Mouse (Mus musculus) right cerebral cortex, adult 18-20 months (tissue): Measurements from ENCODE around the gene Slc23a2.

Experiments
- DNase-seq: peaks from one replicate; pipeline ENCODE4 v3.0.0; 2022; ENCODE audit warnings: mixed read lengths

Gene Slc23a2

DNA sequence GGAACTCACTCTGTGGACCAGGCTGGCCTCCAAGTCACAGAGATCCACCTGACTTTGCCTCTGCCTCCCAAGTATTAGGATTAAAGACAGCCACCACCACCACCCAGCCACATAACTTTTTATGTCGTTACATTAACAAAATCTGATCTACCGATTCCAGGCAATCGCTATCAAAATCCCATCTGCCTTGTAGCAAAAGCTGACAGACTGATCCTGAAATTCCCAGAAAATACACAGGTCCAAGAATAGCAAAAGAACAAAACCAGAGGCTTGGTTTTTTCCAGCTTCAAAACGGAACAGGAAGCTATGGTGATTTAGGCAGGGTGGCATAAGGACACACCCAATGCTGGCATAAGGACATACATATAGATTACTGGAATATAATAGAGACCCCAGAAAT is 10.2 kb downstream of the Slc23a2 start:
- DNase-seq, result no peak

DNA sequence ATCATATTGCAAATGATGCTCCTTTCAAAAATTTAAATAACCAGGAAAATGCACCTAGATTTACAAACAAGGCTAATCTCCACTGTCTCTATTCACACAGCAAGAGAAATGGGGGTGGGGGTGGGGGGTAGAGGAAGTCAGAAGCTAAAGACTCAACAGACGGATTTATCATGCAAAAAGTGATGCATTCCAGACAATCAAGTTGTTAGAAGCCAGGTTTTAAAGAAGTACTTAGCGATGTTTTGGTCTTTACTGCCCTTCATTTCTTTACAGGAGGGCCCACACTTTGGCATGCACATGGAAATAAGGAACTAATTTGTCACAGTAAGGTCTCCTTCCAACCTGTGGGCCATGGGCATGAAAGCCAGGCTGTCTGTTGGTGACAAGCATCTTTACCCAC is 11.5 kb downstream of the Slc23a2 start:
- no peak for DNase-seq

DNA sequence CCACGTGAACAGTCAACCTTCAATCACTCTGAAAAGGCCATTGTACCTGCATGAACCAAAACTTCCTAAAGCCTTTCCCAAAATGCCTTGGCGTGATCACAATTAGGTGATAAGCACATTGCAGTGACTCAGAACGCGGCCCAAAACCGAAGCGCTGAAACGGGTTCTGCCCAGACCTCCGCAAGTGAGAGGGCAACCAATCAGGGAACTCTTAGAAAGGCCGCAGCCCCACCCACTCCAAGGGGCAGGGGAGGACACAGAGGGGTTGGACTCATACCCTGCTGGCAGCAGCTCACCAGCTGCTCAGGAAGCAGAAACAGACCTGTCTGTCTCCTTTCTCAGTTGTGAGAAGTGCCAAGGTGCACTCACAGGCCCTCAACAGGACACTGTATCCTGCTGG is 13.6 kb downstream of the Slc23a2 start:
- DNase-seq, result no peak

DNA sequence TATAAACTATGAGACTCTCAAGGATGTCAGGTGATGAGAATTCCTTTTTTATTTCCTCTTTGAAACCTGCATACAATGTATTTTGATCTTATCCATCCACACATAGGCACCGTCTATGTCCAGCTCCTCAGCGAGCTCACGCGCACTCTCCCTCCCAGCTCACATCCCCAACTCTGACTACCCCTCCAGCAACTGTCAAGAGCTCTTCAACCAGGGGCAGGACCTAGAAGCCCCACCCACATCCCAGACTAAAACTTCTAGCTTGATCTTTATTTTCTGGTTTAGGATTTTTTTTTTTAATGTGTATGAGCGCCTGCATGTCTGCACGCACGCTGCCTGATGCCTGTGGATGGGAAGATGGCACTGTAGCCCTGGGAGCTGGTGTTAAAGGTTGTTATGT is 14.9 kb downstream of the Slc23a2 start:
- no peak for DNase-seq

DNA sequence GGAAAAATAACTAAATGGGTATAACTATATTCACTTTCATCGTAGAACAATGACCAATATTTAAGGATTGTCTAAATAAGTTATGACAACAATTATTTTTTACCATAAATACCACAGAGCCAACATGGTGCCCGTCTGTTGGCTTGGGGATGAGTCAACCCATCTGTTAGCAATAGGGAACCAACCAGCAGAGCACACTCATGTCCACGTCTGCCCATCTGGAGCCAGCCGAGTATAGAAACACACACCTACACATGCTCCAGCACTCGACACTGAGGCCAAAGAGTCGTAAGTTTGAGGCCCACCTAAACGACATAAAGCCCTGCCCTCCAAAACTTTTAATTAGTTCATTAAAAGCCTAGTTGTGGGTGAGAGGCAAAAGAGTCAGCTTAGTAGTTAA is 15.7 kb downstream of the Slc23a2 start:
- no peak for DNase-seq

DNA sequence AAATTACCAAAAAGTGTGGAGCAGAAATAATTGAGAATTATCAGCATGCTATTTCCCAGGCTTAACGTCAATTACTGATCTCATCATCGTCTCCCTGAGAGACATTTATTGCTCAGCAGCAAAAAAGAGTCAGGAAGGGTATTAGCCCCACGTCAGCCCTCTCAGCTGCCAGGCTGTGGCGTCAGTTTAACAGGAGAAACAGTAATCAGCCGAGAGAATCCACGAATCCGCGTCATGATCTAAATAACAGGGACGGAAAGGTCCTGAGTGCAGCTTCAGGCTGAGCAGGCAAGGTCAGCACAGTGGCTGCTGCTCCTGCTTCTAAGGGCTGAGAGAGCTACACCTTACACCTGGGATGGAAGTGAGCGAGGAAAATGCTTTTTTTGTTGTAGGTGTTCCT is 17.0 kb downstream of the Slc23a2 start:
- DNase-seq, result no peak

DNA sequence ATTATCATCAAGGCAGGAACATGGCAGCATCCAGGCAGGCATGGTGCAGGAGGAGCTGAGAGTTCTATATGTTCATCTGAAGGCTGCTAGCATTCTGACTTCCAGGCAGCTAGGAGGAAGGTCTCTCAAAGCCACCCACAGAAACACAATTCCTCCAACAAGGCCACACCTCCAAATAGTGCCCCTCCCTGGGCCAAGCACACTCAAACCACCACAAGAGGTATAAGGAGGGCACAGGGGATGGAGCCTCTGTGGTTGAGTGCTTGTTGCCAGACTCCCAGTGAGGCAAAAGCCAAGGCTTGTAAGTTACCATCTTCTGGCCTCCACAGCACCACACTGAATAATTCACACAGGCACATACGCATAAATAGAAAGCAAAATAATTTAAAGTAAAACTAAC is 18.6 kb downstream of the Slc23a2 start:
- DNase-seq, result no peak

DNA sequence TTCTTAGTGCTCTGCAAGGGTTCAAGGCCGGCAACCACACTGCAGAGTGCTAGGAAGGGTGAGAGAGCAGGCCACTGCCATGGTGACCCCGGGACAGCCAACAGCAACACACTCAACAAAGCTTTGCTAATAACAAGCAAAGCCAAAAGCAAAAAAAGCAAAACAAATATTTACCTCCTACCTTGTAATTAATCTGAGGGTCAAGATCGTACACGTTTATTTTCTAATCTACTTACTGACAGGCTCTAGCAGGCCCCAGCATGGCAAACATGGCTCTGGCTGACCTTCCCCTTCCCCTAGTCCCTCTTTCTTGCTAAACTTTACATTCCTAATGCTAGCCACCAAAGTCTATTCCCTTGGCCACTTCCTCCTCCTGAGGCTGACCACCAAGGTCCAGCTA is 21.8 kb downstream of the Slc23a2 start:
- no peak for DNase-seq

DNA sequence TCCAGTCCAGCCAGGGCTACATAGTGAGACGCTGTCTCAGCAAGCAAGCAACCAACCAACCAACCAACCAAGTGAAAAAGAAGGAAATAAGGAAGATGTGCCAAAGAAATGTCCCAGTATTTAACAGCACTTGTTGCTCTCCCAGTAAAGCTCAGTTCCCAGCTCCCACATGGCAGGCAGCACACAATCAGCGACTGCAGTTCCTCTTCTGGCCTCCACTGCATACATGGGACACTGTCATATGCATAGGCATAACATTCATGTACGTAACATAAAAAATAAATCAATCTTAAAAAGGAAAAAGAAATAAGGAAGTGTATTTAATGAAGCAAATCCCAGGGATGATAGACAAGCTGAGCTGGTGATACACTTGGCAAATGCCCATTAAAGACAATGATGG is 23.9 kb downstream of the Slc23a2 start:
- no peak for DNase-seq

DNA sequence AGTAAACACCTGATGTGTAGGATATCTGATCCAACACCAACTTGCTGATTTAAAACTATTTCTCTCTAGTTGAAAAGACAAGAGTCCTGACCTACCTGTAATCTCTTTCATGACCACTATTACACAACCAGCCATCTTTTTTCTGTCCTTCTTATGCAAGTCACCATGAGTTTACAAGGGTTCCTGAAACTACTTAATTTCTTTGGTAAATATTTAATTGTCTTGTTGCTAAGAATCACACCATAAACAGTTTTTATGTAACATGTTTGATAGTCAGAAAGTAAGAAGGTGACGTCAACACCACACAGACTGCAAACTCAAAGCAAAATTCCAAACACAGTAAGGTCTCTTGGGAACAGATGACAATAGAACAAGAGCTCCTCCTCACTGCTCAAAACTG is 26.3 kb downstream of the Slc23a2 start:
- no peak for DNase-seq

DNA sequence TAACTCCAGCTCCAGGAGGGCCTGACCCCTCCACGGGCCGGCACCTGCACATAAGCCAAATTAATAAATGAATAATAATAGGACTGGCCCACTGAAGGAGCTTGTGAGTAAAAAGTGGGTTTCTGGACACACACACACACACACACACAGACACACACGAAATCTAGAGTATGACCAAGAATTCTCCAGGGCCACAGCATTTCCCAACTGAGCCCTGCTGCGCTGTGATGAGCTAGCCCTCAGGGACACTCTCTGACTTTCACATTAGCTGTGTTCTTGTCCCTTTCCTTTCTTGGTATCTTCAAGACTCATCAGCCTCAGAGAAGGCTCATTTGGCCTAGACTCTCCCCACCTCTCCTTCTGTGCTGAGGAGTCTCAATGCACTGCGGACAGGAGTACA is 29.0 kb downstream of the Slc23a2 start:
- no peak for DNase-seq

DNA sequence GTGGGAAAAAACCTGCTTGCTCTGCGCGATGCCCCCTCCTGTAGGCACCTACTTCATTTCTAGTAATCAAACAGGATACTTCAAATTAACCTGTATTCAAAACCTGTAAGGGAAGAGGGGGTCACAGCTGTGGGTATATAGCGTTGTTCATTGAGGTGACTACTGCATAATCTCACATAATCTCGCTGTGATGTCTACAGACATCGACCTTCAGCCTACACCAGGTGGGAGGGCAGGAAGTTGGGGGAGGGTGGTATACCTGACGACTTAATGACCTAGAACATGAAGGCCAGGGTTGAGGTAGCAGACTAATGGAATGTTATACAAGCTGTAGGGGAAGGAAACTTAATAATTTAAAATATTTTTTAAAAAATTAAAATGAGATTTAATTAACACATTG is 29.6 kb downstream of the Slc23a2 start:
- no peak for DNase-seq

DNA sequence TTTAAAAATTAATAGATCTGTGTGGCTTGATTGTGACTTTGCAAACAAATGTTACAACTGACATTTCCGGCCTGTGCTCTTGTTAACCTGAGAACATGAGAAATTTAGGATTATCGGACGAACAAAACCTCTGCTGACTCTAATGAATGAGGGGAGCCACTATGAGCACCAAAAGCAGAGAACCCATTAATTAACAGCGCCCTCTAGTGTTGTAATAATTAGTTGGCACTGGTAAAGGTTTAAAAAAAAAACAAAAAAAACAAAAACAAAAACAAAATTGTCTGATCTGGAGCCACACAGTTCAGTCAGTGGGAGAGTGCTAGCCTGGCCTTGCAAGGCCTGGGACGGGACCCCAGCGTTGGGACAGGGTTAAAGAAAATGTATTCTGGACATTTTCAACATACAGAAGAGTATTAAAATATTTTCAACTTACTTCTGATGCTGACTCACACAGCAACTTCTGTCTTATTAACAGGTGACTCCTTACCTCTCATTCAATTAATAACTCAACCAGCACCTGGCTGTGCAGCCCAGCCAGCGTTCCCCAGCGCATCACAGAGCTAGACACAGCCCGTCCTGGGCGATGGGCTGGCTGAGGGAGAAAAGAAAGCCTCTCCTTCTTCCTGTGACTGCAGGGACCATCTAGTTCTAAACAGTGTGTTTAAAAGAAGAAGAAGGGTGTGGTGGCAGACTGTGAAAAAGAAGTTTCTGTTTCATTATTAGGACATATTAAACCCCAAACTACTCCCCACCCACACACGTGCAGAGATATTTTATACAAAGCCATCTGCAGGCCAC is 30.7 kb downstream of the Slc23a2 start:
- DNase-seq, result no peak

DNA sequence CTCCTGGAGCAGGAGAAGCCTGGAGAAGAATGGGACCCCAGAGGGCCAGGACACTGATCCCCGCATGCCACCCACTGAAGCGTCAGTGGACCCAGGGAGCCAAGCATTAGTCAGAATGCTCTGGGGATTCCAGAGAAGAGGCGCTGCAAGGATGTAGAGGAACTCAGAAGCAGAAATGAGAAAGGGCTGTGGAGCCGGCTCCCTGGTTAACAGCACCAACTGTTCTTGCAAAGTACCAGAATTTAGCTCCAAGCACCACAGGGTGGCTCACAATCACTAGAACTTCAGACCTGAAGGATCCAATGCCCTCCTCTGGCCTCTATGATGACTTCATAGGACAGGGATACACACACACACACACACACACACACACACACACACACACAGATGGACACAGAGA is 32.6 kb downstream of the Slc23a2 start:
- DNase-seq, result peak; percentile 36

DNA sequence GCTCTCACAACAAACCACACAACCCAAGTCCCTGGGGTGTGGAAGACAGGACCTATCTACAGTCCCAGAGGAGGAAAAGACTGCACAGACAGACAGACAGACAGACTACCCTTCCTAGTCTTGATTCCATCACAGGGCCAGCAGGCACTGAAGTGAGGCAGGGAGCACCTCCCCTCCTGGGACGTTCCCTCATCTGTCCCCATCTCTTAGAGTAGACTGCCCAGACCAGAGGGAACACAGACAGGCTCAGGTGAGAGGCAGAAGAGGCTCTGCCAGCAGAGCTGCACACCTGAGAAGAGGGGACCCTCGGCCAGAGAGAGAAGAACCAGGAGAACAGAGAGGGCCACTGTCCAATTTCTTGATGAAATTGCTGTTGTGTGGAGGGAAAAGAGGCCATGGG is 33.0 kb downstream of the Slc23a2 start:
- no peak for DNase-seq

DNA sequence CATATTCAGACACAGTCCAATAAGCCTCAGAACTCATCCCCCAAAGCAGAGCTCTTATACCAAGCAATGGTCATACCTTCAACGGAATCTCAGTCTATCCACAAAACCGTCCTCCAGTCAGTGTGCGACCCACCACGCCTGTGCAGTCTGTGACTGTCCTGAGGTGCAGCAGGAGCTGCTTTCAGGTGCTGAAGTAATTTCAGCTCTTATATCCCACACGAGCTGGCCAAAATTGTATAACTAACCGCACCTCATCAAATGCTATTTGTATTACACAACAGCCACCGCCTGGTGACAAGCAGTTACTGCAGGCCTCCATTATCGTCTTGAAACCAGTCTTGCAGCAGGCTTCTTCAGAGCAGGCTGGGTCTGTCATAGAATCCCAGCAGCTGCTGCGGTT is 33.6 kb downstream of the Slc23a2 start:
- peak; percentile 83 for DNase-seq

DNA sequence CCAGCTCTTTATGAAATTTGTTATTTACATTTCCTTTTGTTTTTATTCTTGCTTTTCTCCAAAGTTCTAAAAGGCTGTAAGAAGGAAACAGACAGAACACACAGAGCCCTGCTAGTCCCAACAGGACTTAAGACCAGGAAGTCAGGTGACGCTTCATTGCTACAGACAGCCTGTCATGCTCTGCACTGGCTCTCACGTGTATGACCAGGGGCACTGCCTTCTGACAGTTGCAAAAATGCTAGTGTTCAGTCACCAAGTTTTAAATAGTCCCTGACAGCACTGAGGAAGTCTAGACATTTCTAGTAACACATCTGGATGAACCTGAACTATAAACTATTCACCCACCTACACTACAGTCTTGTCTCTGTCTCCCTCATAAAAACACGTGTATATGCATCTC is 34.2 kb downstream of the Slc23a2 start:
- no peak for DNase-seq

DNA sequence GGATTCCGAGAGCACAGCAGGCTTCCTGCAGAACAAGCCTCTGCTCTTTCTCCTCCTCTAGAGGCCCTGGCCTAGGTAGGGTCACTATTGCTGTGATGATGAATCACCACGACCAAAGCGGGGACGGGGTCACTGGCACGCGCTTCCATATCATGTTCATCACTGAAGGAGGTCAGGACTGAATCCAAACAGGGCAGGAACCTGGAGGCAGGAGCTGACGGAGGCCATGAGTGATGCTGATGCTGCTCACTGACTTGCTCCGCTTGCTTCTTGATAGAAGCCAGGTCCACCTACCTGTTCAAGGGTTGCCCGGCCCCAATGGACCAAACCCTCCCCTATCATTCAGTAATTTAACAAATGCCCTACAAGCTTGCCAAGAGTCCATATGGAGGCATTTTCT is 35.9 kb downstream of the Slc23a2 start:
- no peak for DNase-seq

DNA sequence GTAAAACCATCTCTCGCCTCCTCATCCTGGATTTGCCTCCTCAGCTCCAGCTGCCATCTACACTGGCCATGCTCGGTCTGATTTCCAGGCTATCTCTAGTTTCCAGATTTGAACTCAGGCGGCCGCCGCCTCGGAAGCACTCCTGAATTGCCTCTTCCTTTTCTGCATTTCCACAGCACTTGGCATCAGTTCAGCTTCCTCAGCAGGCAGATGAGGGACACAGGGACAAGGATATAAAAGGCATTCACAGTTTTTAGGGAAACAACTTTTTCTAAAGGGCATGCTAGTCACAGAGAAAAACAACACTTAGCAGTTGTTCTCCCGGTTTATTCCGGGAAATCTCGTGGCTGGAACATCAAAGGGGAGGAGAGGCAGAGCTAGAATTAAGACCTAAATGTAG is 37.3 kb downstream of the Slc23a2 start:
- peak; percentile 85 for DNase-seq

DNA sequence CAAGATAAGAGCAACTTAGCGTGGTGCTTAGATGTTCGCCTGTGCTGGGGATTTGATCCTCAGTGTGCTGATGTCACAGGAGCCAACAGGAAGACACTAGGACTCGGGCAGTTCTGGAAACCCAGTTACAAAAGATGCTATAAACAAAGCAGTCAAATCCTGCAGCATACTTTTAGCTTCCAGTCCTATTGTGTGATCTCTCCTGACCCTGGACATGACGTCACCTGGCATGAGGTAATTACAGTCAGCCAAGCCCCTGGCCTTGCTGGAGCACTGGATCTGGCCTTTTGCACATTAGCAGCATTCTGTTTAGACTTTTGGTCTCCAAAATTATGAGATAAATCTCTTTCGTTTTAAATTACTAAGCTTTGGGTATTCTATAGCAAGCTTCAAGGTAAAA is 38.8 kb downstream of the Slc23a2 start:
- DNase-seq, result no peak

DNA sequence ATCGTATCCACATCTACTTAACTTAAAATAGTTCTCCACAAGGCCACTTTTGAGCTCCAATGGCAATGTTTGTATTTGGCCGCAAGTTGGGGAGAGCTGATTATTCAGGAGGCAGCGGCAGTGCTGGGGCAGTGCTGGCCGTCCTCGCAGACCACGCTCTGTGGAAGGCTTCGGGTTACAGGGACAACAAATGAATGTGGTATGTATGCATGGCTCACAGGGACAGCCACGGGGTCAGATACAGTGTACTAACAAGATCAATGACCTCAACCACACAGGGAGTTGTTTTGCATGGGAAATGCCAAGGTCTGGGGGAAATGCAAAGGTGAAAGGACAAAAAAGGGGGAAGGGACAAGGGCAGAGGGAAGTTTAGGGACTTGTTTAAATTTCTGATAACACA is 41.6 kb downstream of the Slc23a2 start:
- no peak for DNase-seq

DNA sequence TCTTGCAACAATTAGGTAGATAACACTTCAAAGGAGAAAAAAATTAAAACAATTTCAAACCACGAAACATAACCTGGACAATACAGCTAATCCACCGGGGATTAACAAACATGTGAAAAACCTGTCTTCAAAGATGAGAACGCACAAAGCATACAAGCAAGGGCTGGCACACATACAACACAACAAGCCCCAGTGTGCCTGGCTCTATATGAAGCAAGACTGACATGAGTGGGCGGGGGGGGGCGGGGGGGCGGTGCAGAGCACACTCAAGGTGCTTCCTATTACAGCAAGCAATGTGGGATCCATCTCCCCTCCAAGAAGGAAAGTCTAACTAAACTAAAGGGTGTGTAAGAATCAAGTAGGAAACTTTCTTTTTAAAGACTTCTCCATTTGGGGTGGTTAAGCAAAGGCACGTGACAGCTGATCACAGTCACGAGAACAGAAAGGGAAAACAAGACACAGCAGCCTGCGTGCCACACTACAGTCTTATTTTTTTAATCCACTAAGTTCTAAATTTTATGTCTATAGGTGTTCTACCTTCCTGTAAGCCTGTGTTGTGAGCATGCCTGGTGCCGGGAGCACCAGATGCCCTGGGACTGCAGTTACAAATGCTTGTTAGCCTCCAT is 42.3 kb downstream of the Slc23a2 start:
- no peak for DNase-seq

DNA sequence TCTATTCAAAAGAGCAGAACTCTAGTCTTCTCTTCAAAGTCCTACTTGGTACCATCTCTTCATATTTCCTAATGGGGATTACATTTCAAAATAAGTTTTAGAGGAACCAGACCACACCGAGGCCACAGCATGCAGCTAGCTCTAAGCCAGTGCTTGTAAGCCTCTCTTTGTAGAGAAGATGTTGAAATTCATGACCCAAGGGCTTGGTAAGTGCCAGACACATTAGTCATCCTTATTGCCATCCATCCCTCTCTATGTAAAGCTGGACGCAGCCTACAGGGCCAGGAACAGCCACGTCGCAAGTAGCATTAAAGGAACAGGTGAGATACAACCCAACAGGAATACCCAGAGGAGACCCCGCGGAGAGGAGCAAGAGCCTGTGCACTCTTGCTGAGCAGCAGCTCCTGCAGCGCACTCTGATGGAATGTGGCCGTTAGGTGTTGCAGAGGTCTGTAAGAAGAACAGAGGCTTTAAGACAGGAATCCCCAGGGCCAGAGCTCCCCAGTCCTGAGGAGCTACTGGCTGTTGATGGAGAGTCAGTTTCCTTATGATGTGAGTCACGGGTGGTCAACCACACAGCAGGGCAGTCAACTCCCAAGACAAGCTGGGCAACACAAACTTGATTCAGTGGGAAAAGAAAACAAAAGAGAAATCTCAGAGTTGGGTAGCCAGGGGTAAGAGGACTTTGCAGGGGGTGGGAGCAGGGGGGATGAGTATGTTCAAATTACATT is 45.8 kb downstream of the Slc23a2 start:
- no peak for DNase-seq

DNA sequence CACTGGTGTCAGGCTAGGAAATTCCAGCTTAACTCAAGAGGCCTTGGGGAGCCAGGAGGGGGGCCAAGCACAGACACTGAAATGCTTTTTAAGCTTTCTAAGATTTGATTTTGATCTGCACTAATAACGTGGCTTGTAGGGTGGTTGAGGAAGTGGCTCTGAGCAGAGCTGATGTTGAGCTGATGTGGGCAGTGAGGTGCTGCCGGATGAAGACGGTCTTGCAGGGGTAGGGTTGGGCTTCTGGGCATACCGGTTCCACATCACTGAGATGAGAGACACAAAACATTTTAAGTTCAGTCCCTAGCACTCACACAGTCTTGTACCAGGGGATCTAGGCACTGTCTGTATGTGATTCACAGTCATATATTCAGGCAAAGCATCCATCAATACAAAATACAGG is 46.5 kb downstream of the Slc23a2 start:
- DNase-seq, result no peak
